Mouse (Mus musculus): ENCODE measurements around the gene Padi1.

DNA sequence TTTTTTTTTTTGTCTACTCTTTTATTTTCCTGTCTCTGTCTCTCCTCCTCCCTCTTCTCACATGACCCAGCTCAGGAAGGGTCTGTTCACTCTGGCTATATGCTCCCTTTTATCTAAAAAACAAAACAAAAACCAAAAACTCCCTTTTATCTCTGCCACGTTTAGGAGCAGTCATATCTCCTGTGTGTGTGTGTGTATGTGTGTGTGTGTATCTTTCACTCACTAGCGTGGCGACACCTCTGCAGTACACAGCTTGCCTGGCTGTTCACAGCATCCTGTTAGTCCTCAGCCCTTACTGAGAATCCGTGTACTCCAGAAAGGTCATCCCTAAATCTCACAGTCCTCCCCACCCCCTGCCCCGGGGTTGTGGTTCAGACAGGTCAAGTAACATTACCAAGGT is 30.1 kb downstream of the Padi1 start:
- TF ChIP-seq POLR2A (IDR thresholded peaks at IDR 0.05; ENCODE audit: insufficient read length, low read depth) (no peak), POLR2AphosphoS2 (IDR thresholded peaks at IDR 0.05; ENCODE audit: insufficient read length, low read depth) (no peak), E2F4 (IDR thresholded peaks at IDR 0.05; ENCODE audit: insufficient read depth) (no peak)
